Mouse (Mus musculus) ES-Bruce4 (cell line): ENCODE measurements at regions not wholly inside any gene's neighbourhood (a gene's known extent, or its start where the extent isn't known, plus 50 kb on each side); places are given as distances from the start of the nearest gene placed in this dataset.

ENCODE experiments used
- H3K27ac ChIP-seq: 2 replicates; pipeline ENCODE4 v1.5.1; 2012; ENCODE audit warnings: low read length, inconsistent platforms; ENCODE audit not compliant: insufficient read depth
- H3K27me3 ChIP-seq: 2 replicates; pipeline ENCODE4 v1.6.1; 2012; ENCODE audit warnings: mild to moderate bottlenecking, low read length, inconsistent platforms; ENCODE audit not compliant: control insufficient read depth, poor library complexity, insufficient read depth, severe bottlenecking
- H3K36me3 ChIP-seq: 2 replicates; pipeline ENCODE4 v1.6.1; 2012; ENCODE audit warnings: inconsistent platforms, mild to moderate bottlenecking, low read length, moderate library complexity; ENCODE audit not compliant: control insufficient read depth, poor library complexity, insufficient read depth, severe bottlenecking
- H3K4me1 ChIP-seq: one replicate; pipeline ENCODE4 v1.8.1; 2011; ENCODE audit warnings: low read length; ENCODE audit not compliant: control insufficient read depth, insufficient read depth
- H3K4me3 ChIP-seq: 2 replicates; pipeline ENCODE4 v1.5.1; 2011; ENCODE audit warnings: low read depth, mild to moderate bottlenecking, low read length
- H3K9ac ChIP-seq: 2 replicates; pipeline ENCODE4 v1.6.1; 2012; ENCODE audit warnings: low read depth, mild to moderate bottlenecking, inconsistent platforms; ENCODE audit not compliant: poor library complexity, severe bottlenecking
- H3K9me3 ChIP-seq: replicated peaks from 2 replicates; pipeline ENCODE4 v1.6.1; 2012; ENCODE audit warnings: mild to moderate bottlenecking, low read length, inconsistent platforms; ENCODE audit not compliant: control insufficient read depth, poor library complexity, insufficient read depth, severe bottlenecking
- CTCF ChIP-seq: IDR thresholded peaks from one replicate; pipeline ENCODE4 v1.8.1; 2011; ENCODE audit warnings: low read depth, low read length
- EP300 ChIP-seq: IDR thresholded peaks from 2 replicates; pipeline ENCODE4 v1.6.1; 2011; ENCODE audit warnings: low read depth, low read length; ENCODE audit not compliant: insufficient read depth
- POLR2A ChIP-seq: IDR thresholded peaks from one replicate; pipeline ENCODE4 v1.8.1; 2011; ENCODE audit warnings: low read length; ENCODE audit not compliant: insufficient read depth

DNA sequence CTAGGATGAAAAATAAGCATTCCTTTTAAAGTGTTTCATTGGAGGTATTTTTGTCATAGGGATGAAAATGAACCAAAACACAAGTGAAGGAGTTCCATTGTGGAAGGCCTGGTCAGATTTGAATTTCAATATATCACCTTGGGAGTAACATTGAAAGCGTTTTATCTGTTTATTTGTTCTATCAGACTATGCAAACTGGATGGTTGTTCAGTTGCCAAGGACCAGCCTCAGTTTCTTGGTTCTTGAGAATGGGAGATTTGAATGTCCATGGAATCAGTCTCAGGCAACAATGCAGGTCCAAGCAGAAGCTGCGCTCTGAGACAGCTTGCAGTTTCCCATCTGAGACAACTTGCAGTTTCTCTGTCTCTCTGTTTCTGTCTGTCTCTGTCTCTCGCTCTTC, 211.0 kb upstream of the Pfkp start:
- no peaks in the 10 kb centered on the region for H3K27me3 ChIP-seq
- TF ChIP-seq EP300 (no peak), POLR2A (no peak), CTCF (no peak)
- H3K9me3 ChIP-seq, result no peaks in the 10 kb centered on the region
- no peak overlapping the region for H3K27ac ChIP-seq
- H3K4me3 ChIP-seq, result no peak overlapping the region
- no peaks in the 10 kb centered on the region for H3K4me1 ChIP-seq
- no peak overlapping the region for H3K9ac ChIP-seq
- no peaks in the 10 kb centered on the region for H3K36me3 ChIP-seq

GRCm38 (mm10) chr13:6855199-6856148, 206.9 kb upstream of the Pfkp start:
- no peak overlapping the region for H3K9ac ChIP-seq
- no peaks in the 10 kb centered on the region for H3K27me3 ChIP-seq
- TF ChIP-seq EP300, result no peak
- TF ChIP-seq CTCF, result no peak
- TF ChIP-seq POLR2A, result no peak
- no peak overlapping the region for H3K27ac ChIP-seq
- H3K36me3 ChIP-seq, result no peaks in the 10 kb centered on the region
- 0 out of 2 replicates have a peak, but pooled peaks cover 3% of the 10 kb centered on the region for H3K9me3 ChIP-seq
- H3K4me1 ChIP-seq, result no peaks in the 10 kb centered on the region
- H3K4me3 ChIP-seq, result no peak overlapping the region

GRCm38 (mm10) chr13:6837446-6837845, 188.9 kb upstream of the Pfkp start:
- TF ChIP-seq CTCF, result no peak
- no peak for TF ChIP-seq EP300
- no peak for TF ChIP-seq POLR2A
- Histone ChIP-seq H3K27ac (no peak overlapping the region), H3K9me3 (no peaks in the 10 kb centered on the region), H3K36me3 (no peaks in the 10 kb centered on the region), H3K27me3 (no peaks in the 10 kb centered on the region; the same call in 1 of the 2 replicates), H3K4me3 (no peak overlapping the region), H3K9ac (no peak overlapping the region), H3K4me1 (no peaks in the 10 kb centered on the region)

DNA sequence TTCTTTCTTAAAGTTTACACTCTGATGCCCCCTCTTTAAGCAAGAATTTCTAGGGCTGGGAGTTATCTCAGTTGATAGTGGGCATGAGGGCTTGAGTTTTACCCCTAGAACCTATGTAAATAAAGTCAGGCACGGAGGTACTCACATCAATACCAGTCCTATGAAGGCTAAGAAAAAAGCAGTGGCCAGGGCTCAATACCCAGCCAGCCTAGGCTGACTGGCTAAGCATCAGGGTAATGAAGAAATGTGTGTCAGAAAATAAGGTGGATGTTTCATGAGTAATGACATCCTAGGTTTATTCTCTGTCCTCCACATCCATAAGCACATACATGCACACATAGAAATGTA, 188.5 kb upstream of the Pfkp start:
- Histone ChIP-seq H3K27me3 (no peaks in the 10 kb centered on the region; the same call in 1 of the 2 replicates), H3K9me3 (no peaks in the 10 kb centered on the region), H3K9ac (no peak overlapping the region), H3K4me3 (no peak overlapping the region), H3K36me3 (no peaks in the 10 kb centered on the region), H3K27ac (no peak overlapping the region), H3K4me1 (no peaks in the 10 kb centered on the region)
- TF ChIP-seq CTCF (no peak), EP300 (no peak), POLR2A (no peak)

DNA sequence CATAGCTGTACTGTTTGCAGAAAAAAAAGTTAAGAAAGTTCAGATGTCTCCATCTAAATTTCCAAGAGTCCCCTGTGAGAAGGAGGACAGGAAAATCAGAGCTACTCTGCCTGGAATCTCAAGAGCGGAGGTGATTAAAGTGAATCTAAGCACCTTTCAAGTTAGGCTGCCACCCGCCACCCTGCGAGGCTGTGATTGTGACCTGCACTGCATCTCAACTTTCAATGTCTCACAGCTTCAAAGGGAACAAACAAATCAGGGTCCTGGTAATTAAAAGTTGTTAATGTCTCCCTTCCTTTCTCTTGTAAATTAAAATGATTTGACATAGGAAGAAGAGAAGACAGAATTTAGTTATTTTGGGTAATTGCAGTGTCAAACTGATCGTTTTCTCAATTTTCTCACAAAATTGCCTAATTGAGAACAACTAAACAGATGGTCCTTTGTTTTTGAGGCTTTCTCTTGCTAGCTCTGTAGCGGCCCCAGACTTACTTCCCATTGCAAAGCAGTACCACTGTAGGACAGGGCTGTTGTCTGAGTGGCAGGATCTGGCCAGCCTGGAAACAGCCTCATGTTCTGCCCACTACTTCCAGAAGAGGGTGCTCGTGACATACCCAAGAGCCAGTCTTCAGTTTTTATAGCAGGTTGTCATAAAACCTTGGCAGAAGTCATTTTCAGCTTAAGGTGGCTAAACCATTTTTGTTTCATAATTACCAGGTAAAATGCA, 187.9 kb upstream of the Pfkp start:
- Histone ChIP-seq H3K9me3 (no peaks in the 10 kb centered on the region; the same call in 1 of the 2 replicates), H3K27me3 (no peaks in the 10 kb centered on the region; the same call in 1 of the 2 replicates), H3K4me3 (no peak overlapping the region), H3K36me3 (no peaks in the 10 kb centered on the region), H3K4me1 (no peaks in the 10 kb centered on the region), H3K9ac (no peak overlapping the region), H3K27ac (no peak overlapping the region)
- TF ChIP-seq EP300, result no peak
- TF ChIP-seq CTCF, result peak; percentile 56

GRCm38 (mm10) chr13:6829882-6830281, 181.3 kb upstream of the Pfkp start:
- no peak overlapping the region for H3K4me3 ChIP-seq
- H3K9ac ChIP-seq, result no peak overlapping the region
- peaks cover 29% of the 10 kb centered on the region for H3K9me3 ChIP-seq
- H3K27me3 ChIP-seq, result no peaks in the 10 kb centered on the region; the same call in 1 of the 2 replicates
- H3K4me1 ChIP-seq, result no peaks in the 10 kb centered on the region
- H3K36me3 ChIP-seq, result no peaks in the 10 kb centered on the region
- no peak overlapping the region for H3K27ac ChIP-seq
- TF ChIP-seq POLR2A, result no peak
- no peak for TF ChIP-seq EP300
- TF ChIP-seq CTCF, result no peak
